Mouse (Mus musculus): ENCODE results near the gene Slc25a35.

GRCm38 (mm10) chr11:69016755-69017154, 48.8 kb downstream of the Slc25a35 start:
- TF ChIP-seq CTCF (IDR thresholded peaks at IDR 0.05; ENCODE audit: borderline replicate concordance, insufficient read depth, low read depth, low read length) (no peak), POLR2A (IDR thresholded peaks at IDR 0.05; ENCODE audit: borderline replicate concordance, insufficient read depth, low read length) (no peak)
